Mouse (Mus musculus): Measurements from ENCODE around the gene Ccnf. TPM values are rescaled to one million over a fixed set of nuclear protein-coding genes. Genes with fewer than 3 reads are reported as not detected.

The Ccnf gene
- total RNA-seq (2014; rRNA removed) (6.2 and 6.7 TPM in 2 replicates), polyA plus RNA-seq (2015; fragmentation: Nextera tagmentation; extraction: Ambion mirVana) (5.0 and 5.3 TPM in 2 replicates)

DNA sequence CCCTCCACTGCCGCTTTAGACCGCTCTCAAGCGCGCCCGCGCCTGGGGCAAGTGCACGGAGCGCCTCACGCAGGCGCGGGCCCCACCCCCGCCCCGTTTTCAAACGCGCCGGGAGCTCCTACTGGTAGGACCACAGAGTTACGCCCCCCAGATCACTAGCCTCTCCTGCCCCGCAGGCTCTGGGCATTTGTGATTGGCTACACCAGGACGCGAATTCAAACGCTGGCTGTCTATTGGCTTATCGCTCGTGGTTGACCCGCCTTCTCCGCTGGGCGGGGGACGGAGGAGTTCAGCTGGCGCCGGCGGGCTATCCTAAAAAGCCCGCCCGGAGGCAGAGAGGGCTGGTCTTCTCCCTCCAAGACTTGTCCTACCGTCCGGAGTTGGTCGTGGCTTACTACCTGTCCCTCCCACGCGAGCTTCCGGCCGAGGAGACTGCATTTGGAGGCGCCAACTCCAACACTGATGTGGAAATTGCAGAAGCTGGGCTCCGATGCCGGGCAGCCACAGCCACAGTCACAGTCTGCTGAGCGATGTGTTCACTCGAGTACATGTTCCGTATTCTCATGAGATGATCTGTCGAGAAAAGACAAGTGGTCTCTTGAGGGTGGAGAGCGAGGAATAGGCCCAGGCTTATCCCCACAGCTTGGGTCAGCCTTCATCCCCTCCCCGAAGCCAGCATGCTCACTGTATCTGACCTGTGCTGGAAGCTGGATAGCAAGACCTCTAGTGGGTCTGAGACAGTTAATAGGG is at the start of gene Ccnf:
Gene Ccnf, minus strand, starts transcription at position 165 of the 750 bp plus-strand sequence.
- TF ChIP-seq CTCF (IDR thresholded peaks at IDR 0.05): peak; percentile 65
- H3K27ac ChIP-seq (ENCODE audit: low read depth, low read length): no peak within 1 kb of the TSS
- DNase-seq (ENCODE audit: low spot score): peak; percentile 99
- H3K27me3 ChIP-seq (ENCODE audit: insufficient read depth, low read length): no peaks in the 10 kb centered on the region
- ATAC-seq (ENCODE audit: low FRiP score): peak; percentile 100
- under 1% methylated on average over 48 of the region's 48 CpGs for WGBS
- H3K4me3 ChIP-seq (ENCODE audit: low read depth, low read length): peak within 1 kb of the TSS; percentile 73
- H3K9ac ChIP-seq (replicated peaks; ENCODE audit: low read length, poor library complexity, severe bottlenecking): peak within 1 kb of the TSS; percentile 56
- H3K4me2 ChIP-seq (ENCODE audit: low read depth, low read length, poor library complexity, severe bottlenecking): peak within 1 kb of the TSS; percentile 90
- H3K9me3 ChIP-seq (ENCODE audit: low read length): no peaks in the 10 kb centered on the region
- H3K36me3 ChIP-seq (ENCODE audit: insufficient read depth, low read length): no peaks in the 10 kb centered on the region
- H3K4me1 ChIP-seq (ENCODE audit: insufficient read depth, low read length): no peaks in the 10 kb centered on the region

DNA sequence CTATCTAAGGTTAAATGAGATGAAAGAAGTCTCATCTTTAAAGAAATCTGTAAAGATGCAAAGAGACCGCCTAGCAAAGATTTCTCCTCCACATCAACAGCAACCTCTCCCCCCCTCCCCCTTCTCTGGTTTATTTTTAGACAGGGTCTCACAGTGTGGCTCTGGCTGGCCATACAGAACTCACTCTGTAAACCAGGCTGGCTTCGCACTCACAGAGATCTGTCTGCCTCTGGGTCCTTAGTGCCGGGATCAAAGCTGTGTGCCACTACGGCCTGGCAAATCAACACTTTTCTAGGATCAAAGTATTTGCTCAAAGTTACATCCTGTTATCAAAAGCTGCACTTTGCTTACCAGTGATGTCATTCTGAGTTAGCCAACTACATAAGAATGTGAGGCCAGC is 49.4 kb upstream of the Ccnf start:
- 79% methylated on average over 4 of the region's 4 CpGs for WGBS
- no peak overlapping the region for H3K27ac ChIP-seq (ENCODE audit: low read depth, low read length)
- no peaks in the 10 kb centered on the region for H3K36me3 ChIP-seq (ENCODE audit: insufficient read depth, low read length)
- no peaks in the 10 kb centered on the region for H3K27me3 ChIP-seq (ENCODE audit: insufficient read depth, low read length)
- no peak overlapping the region for H3K4me2 ChIP-seq (ENCODE audit: low read depth, low read length, poor library complexity, severe bottlenecking)
- H3K4me3 ChIP-seq (ENCODE audit: low read depth, low read length): no peak overlapping the region
- DNase-seq (ENCODE audit: low spot score): no peak
- H3K9ac ChIP-seq (replicated peaks; ENCODE audit: low read length, poor library complexity, severe bottlenecking): no peak overlapping the region
- H3K4me1 ChIP-seq (ENCODE audit: insufficient read depth, low read length): no peaks in the 10 kb centered on the region
- ATAC-seq (ENCODE audit: low FRiP score): no peak
- no peak for TF ChIP-seq CTCF (IDR thresholded peaks at IDR 0.05)
- H3K9me3 ChIP-seq (ENCODE audit: low read length): no peaks in the 10 kb centered on the region

DNA sequence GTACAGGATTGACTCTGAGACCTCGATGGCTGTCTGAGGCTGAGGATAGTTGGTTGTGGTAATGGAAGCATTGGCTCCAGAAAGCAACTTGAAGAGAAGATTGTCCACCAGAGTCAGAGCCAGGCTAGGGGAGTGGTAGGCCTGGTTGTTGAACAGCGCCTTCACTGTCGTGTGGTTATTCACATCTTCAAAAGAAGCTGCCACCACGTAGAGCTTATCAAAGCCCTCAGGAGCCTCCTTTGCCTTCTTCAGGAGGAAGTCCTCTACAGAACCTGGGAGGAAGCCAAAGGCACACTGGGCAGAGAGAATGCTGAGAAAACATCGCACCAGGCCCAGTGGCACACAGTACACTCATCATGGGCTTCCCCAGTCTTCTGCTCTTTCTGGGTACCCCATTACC is 38.1 kb upstream of the Ccnf start:
- no peaks in the 10 kb centered on the region for H3K36me3 ChIP-seq (ENCODE audit: insufficient read depth, low read length)
- no peaks in the 10 kb centered on the region for H3K9me3 ChIP-seq (ENCODE audit: low read length)
- no peak overlapping the region for H3K4me2 ChIP-seq (ENCODE audit: low read depth, low read length, poor library complexity, severe bottlenecking)
- no peaks in the 10 kb centered on the region for H3K27me3 ChIP-seq (ENCODE audit: insufficient read depth, low read length)
- 86% methylated on average over 5 of the region's 5 CpGs for WGBS
- H3K4me1 ChIP-seq (ENCODE audit: insufficient read depth, low read length): no peaks in the 10 kb centered on the region
- ATAC-seq (ENCODE audit: low FRiP score): no peak
- H3K4me3 ChIP-seq (ENCODE audit: low read depth, low read length): no peak overlapping the region
- no peak overlapping the region for H3K9ac ChIP-seq (replicated peaks; ENCODE audit: low read length, poor library complexity, severe bottlenecking)
- no peak for DNase-seq (ENCODE audit: low spot score)
- no peak overlapping the region for H3K27ac ChIP-seq (ENCODE audit: low read depth, low read length)
- TF ChIP-seq CTCF (IDR thresholded peaks at IDR 0.05): no peak

DNA sequence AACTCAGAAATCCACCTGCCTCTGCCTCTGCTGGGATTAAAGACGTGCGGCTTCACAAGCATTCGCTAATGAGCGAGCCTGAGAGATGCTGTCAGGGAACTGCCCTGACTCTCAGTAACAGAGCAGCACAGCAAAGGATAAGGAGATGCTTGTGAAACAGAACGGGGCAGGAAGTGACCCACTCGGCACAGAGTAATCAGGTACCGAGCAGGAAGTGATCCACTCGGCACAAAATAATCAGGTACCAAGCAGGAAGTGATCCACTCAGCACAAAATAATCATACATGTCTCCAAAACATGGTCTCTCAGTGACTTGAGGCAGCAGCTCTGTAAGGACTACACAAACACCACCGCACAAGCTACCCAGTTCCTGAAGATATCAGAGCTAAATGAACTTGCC is 37.2 kb upstream of the Ccnf start:
- no peaks in the 10 kb centered on the region for H3K36me3 ChIP-seq (ENCODE audit: insufficient read depth, low read length)
- H3K4me1 ChIP-seq (ENCODE audit: insufficient read depth, low read length): no peaks in the 10 kb centered on the region
- 91% methylated on average over 9 of the region's 9 CpGs for WGBS
- no peak overlapping the region for H3K27ac ChIP-seq (ENCODE audit: low read depth, low read length)
- no peak overlapping the region for H3K4me3 ChIP-seq (ENCODE audit: low read depth, low read length)
- ATAC-seq (ENCODE audit: low FRiP score): no peak
- no peak overlapping the region for H3K9ac ChIP-seq (replicated peaks; ENCODE audit: low read length, poor library complexity, severe bottlenecking)
- TF ChIP-seq CTCF (IDR thresholded peaks at IDR 0.05): no peak
- no peak for DNase-seq (ENCODE audit: low spot score)
- H3K9me3 ChIP-seq (ENCODE audit: low read length): no peaks in the 10 kb centered on the region
- no peaks in the 10 kb centered on the region for H3K27me3 ChIP-seq (ENCODE audit: insufficient read depth, low read length)
- H3K4me2 ChIP-seq (ENCODE audit: low read depth, low read length, poor library complexity, severe bottlenecking): no peak overlapping the region

DNA sequence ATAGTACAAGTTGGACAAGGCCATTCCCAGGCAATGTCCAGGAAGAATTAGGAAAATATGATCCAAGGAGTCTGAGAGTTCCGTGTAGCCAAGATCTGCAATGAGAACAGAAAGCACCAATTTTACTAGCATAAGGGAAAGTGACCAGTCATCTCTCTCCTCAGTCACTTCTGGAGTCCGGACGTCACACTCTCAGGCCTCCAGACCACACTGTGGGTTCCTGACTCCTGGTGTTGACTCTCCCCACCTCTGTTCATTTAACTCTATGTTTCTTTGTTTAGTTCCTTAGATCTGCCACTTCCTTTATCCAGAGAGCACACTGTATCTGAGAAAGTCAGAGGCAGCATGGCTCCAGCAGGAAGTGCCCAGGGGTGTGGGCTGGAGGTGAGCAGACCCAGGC is 34.4 kb upstream of the Ccnf start:
- 67% methylated on average over 3 of the region's 3 CpGs for WGBS
- no peak for TF ChIP-seq CTCF (IDR thresholded peaks at IDR 0.05)

DNA sequence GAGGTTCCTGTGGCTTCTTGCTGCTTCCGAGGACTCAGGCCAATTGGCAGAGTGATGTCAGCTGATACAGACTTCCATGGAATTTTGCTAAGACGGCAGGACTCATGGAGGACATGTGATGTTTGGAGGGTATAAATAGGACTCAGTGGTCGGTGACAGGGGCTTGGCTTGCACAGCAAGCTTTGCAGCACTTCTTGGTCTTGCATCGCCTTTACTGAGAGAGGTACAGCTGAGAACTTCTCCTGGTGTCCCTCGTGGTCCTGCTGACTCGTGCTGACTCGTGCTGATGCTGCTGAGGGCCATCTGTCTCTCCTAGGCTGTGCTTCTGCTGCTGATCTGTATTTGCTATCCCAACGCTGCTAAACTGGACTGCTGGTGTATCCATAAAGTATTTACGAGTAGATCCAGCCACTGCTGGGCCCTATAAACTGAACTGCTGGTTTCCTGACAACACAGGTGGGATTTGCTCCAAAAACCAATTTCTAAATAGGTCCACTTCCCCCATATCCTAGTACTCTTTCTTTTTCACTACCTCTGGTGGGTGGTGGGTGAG is 32.1 kb upstream of the Ccnf start:
- H3K36me3 ChIP-seq (ENCODE audit: insufficient read depth, low read length): no peaks in the 10 kb centered on the region
- DNase-seq (ENCODE audit: low spot score) (no peak), ATAC-seq (ENCODE audit: low FRiP score) (no peak)
- no peak overlapping the region for H3K27ac ChIP-seq (ENCODE audit: low read depth, low read length)
- H3K4me1 ChIP-seq (ENCODE audit: insufficient read depth, low read length): no peaks in the 10 kb centered on the region
- H3K27me3 ChIP-seq (ENCODE audit: insufficient read depth, low read length): no peaks in the 10 kb centered on the region
- 74% methylated on average over 9 of the region's 9 CpGs for WGBS
- H3K9me3 ChIP-seq (ENCODE audit: low read length): no peaks in the 10 kb centered on the region
- no peak for TF ChIP-seq CTCF (IDR thresholded peaks at IDR 0.05)
- H3K4me3 ChIP-seq (ENCODE audit: low read depth, low read length): no peak overlapping the region
- H3K4me2 ChIP-seq (ENCODE audit: low read depth, low read length, poor library complexity, severe bottlenecking): no peak overlapping the region
- no peak overlapping the region for H3K9ac ChIP-seq (replicated peaks; ENCODE audit: low read length, poor library complexity, severe bottlenecking)

More for the DNA sequence above, 34.4 kb upstream of the Ccnf start:
- no peak overlapping the region for H3K27ac ChIP-seq (ENCODE audit: low read depth, low read length)
- no peaks in the 10 kb centered on the region for H3K4me1 ChIP-seq (ENCODE audit: insufficient read depth, low read length)
- H3K4me2 ChIP-seq (ENCODE audit: low read depth, low read length, poor library complexity, severe bottlenecking): no peak overlapping the region
- no peaks in the 10 kb centered on the region for H3K27me3 ChIP-seq (ENCODE audit: insufficient read depth, low read length)
- no peaks in the 10 kb centered on the region for H3K36me3 ChIP-seq (ENCODE audit: insufficient read depth, low read length)
- no peak overlapping the region for H3K9ac ChIP-seq (replicated peaks; ENCODE audit: low read length, poor library complexity, severe bottlenecking)
- H3K4me3 ChIP-seq (ENCODE audit: low read depth, low read length): no peak overlapping the region
- H3K9me3 ChIP-seq (ENCODE audit: low read length): no peaks in the 10 kb centered on the region
- DNase-seq (ENCODE audit: low spot score) (no peak), ATAC-seq (ENCODE audit: low FRiP score) (no peak)

All from midbrain, postnatal 0 days (tissue).